Mouse (Mus musculus) thymus, adult 2 months (tissue): ENCODE results near the gene Max. TPM values are rescaled to one million over a fixed set of nuclear protein-coding genes. Genes with fewer than 3 reads are reported as not detected.

ENCODE experiments used
- DNase-seq: peaks from one replicate; pipeline ENCODE4 v3.0.0; 2021
- H3K27ac ChIP-seq: fragments of 200-500 bp; 2 replicates; pipeline ENCODE4 v1.5.1; 2012; ENCODE audit warnings: low read length, control low read depth; ENCODE audit not compliant: control insufficient read depth, insufficient read depth
- H3K27me3 ChIP-seq: fragments of 200-500 bp; 2 replicates; pipeline ENCODE4 v1.6.1; 2012; ENCODE audit warnings: mild to moderate bottlenecking, low read length, moderate library complexity, mixed read lengths; ENCODE audit not compliant: control insufficient read depth, insufficient read depth
- H3K36me3 ChIP-seq: fragments of 200-500 bp; 2 replicates; pipeline ENCODE4 v1.6.1; 2012; ENCODE audit warnings: mild to moderate bottlenecking, low read length, moderate library complexity; ENCODE audit not compliant: control insufficient read depth, insufficient read depth
- H3K4me1 ChIP-seq: fragments of 200-500 bp; replicated peaks from 2 replicates; pipeline ENCODE4 v1.6.1; 2012; ENCODE audit warnings: low read length; ENCODE audit not compliant: control insufficient read depth, insufficient read depth
- H3K4me3 ChIP-seq: fragments of 200-500 bp; 2 replicates; pipeline ENCODE4 v1.5.1; 2012; ENCODE audit warnings: mild to moderate bottlenecking, low read length, control low read depth, moderate library complexity; ENCODE audit not compliant: control insufficient read depth, insufficient read depth
- CTCF ChIP-seq: fragments of 200-500 bp; IDR thresholded peaks from 2 replicates; pipeline ENCODE4 v1.5.1; 2012; ENCODE audit warnings: mild to moderate bottlenecking, control low read depth, low read length, moderate library complexity, borderline replicate concordance; ENCODE audit not compliant: control insufficient read depth, poor library complexity, insufficient read depth; ENCODE audit errors: extremely low read depth
- POLR2A ChIP-seq: fragments of 200-500 bp; IDR thresholded peaks from 2 replicates; pipeline ENCODE4 v1.6.1; 2012; ENCODE audit warnings: mild to moderate bottlenecking, low read length, control low read depth, moderate library complexity; ENCODE audit not compliant: control insufficient read depth, poor library complexity, insufficient read depth; ENCODE audit errors: extremely low read depth
- WGBS: fragments of 180-500 bp; shearing (Covaris S2); methylation state at CpG from one replicate; pipeline ENCODE4 v1.1.7; 2018; 5-methylcytosine and 5-hydroxymethylcytosine counted together
- polyA plus RNA-seq: library from polyadenylated mRNA; depleted of rRNA; stranded (reverse); fragments of >200 nt; gene quantifications from 2 replicates; pipeline ENCODE4 v1.2.3, GENCODE M21; 2012

Gene Max
- polyA plus RNA-seq, 1 experiment, result 56.1 TPM

GRCm38 (mm10) chr12:76932688-76933060, 29.3 kb downstream of the Max start:
- Histone ChIP-seq H3K4me1 (peaks cover 13% of the 10 kb centered on the region), H3K27me3 (no peaks in the 10 kb centered on the region), H3K4me3 (no peak overlapping the region), H3K36me3 (peaks cover 17% of the 10 kb centered on the region), H3K27ac (no peak overlapping the region)
- 27% methylated on average over 6 of the region's 6 CpGs for WGBS
- peak; percentile 22 for DNase-seq
- TF ChIP-seq POLR2A, result no peak
- no peak for TF ChIP-seq CTCF

DNA sequence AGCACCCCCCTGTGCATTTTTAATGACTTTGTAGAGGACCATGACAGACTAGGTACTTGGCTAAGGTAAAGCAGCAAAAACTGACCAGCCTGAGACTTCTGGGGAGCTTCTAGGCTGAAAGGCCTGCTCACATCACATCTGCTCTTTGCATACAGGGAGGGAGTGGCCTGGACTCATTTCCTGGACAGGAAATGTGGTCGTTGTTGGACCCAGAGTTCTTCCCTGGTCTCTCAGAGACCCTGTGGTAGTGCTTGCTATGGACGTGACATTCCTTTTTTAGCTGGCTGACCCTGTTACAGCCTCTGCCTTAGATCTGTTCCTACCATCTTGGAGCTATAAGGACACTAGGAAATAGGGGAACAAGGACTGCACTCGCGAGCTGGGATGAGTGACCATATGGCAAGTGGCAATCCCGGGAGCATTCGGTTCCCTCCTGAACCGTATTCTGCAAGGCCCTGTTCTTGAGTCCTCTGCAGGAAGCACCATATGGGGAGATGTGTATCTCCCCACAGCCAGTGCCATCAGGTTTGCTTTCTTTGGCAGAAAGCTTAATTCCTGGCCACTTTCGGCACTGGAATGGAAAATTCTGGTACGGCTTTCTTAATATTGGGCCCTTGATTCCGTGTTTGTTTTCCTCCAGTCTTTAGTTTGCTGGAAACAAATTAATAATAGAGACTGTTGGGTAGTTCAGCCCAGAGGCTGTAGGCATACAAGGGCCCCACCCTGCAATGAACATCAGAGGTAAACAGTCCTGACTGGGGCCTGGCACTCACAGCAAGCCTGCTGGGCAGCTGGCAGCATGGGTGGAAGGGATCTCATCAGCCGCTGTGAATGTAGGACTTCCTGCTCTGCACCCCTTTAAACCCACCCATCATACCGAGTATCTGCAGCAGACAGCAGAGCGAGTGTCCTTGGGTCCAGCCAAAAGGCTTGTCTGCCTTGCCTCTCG, 30.0 kb downstream of the Max start:
- no peaks in the 10 kb centered on the region for H3K27me3 ChIP-seq
- no peak overlapping the region for H3K27ac ChIP-seq
- H3K36me3 ChIP-seq, result peaks cover 15% of the 10 kb centered on the region
- DNase-seq, result no peak
- H3K4me3 ChIP-seq, result no peak overlapping the region
- TF ChIP-seq CTCF (no peak), POLR2A (no peak)
- H3K4me1 ChIP-seq, result peaks cover 13% of the 10 kb centered on the region
- 86% methylated on average over 14 of the region's 14 CpGs for WGBS

GRCm38 (mm10) chr12:76930177-76930576, 31.8 kb downstream of the Max start:
- no peak for TF ChIP-seq CTCF
- no peak for TF ChIP-seq POLR2A
- no peak overlapping the region for H3K4me3 ChIP-seq
- H3K27ac ChIP-seq, result no peak overlapping the region
- 0 out of 2 replicates have a peak, but pooled peaks cover 3% of the 10 kb centered on the region for H3K36me3 ChIP-seq
- WGBS, result 94% methylated on average over 6 of the region's 6 CpGs
- no peaks in the 10 kb centered on the region for H3K27me3 ChIP-seq
- peaks cover 21% of the 10 kb centered on the region for H3K4me1 ChIP-seq
- no peak for DNase-seq

- Histone ChIP-seq H3K4me3 (no peak overlapping the region), H3K36me3 (no peaks in the 10 kb centered on the region), H3K27ac (no peak overlapping the region), H3K4me1 (peaks cover 34% of the 10 kb centered on the region), H3K27me3 (no peaks in the 10 kb centered on the region)
- TF ChIP-seq CTCF (no peak), POLR2A (no peak)
- DNase-seq, result no peak
- 84% methylated on average over 10 of the region's 10 CpGs for WGBS
Observed at GRCm38 (mm10) chr12:76927539-76927938, 34.5 kb downstream of the Max start.

DNA sequence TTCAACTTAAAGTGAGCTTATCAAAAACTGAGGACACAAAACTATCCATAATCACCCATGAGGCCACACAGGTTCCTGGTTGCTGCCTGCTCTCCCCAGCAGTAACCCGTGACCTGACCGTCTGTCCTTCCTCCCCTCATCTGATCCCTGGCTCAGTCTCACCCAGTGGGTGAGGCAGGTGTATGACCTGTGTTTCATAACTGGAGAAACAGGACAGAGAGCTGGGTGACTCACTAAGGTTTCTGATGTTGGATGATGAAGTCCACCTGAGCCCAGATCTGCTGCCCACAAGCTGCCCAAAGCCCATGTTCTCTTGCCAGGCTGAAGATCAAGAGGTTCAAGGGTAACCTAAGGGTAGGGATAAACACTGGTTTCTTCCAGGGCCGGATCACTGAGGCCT, 35.0 kb downstream of the Max start:
- H3K4me3 ChIP-seq, result no peak overlapping the region
- TF ChIP-seq CTCF, result no peak
- TF ChIP-seq POLR2A, result no peak
- H3K4me1 ChIP-seq, result peaks cover 31% of the 10 kb centered on the region
- no peak for DNase-seq
- no peaks in the 10 kb centered on the region for H3K27me3 ChIP-seq
- 95% methylated on average over 3 of the region's 3 CpGs for WGBS
- no peak overlapping the region for H3K27ac ChIP-seq
- no peaks in the 10 kb centered on the region for H3K36me3 ChIP-seq

DNA sequence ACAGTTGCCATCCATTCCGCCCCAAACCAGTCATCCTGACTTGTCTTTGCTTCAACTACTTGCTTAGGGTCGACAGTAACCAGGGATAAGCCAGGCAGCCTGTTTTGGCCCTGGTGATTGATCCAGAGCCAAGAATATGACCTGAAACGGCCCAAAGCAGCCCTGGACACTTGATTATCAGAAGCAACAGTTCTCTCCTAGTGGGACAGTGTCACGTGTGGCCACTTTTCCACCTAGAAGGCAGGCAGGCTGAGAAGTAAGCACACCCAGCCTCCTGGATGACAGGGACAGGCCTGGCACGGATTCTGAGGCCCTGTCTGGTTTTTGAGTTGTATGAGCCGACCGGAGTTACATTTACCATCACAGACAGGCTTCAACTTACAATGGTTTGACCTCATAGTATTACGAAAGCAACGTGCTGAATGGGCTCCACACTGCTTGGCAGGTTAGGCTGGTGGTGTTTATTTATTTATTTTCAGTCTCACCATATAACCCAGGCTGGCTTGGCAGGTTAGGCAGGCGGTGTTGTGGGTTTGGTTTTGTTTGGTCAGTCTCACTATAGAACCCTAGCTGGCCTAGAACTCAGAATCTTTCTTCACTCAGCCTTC, 35.6 kb downstream of the Max start:
- Histone ChIP-seq H3K4me3 (no peak overlapping the region), H3K36me3 (no peaks in the 10 kb centered on the region), H3K27ac (no peak overlapping the region), H3K4me1 (peaks cover 29% of the 10 kb centered on the region), H3K27me3 (no peaks in the 10 kb centered on the region)
- WGBS, result 93% methylated on average over 10 of the region's 10 CpGs
- no peak for TF ChIP-seq POLR2A
- no peak for TF ChIP-seq CTCF
- no peak for DNase-seq
